Mouse (Mus musculus) kidney, adult 2 months (tissue): Measurements from ENCODE around the gene Bcas3. TPM values are rescaled to one million over a fixed set of nuclear protein-coding genes. Genes with fewer than 3 reads are reported as not detected.

Source experiments
- DNase-seq: peaks from one replicate; pipeline ENCODE4 v3.0.0; 2021
- H3K27ac ChIP-seq: fragments of 200-500 bp; 2 replicates; pipeline ENCODE4 v1.5.1; 2012; ENCODE audit warnings: low read depth, low read length, control low read depth, inconsistent platforms; ENCODE audit not compliant: insufficient read depth
- H3K27me3 ChIP-seq: fragments of 200-500 bp; replicated peaks from 2 replicates; pipeline ENCODE4 v1.6.1; 2012; ENCODE audit warnings: mild to moderate bottlenecking, moderate library complexity, low read length, inconsistent platforms; ENCODE audit not compliant: control insufficient read depth, insufficient read depth
- H3K36me3 ChIP-seq: fragments of 200-500 bp; 2 replicates; pipeline ENCODE4 v1.6.1; 2012; ENCODE audit warnings: mild to moderate bottlenecking, moderate library complexity, low read length, inconsistent platforms; ENCODE audit not compliant: control insufficient read depth, insufficient read depth
- H3K4me1 ChIP-seq: fragments of 200-500 bp; 2 replicates; pipeline ENCODE4 v1.6.1; 2011; ENCODE audit warnings: low read length; ENCODE audit not compliant: control insufficient read depth, insufficient read depth
- H3K4me3 ChIP-seq: fragments of 200-500 bp; 2 replicates; pipeline ENCODE4 v1.5.1; 2011; ENCODE audit warnings: mild to moderate bottlenecking, low read depth, low read length, control low read depth; ENCODE audit not compliant: insufficient read depth
- CTCF ChIP-seq: fragments of 200-500 bp; conservative IDR thresholded peaks from 2 replicates; pipeline ENCODE4 v1.5.1; 2011; ENCODE audit warnings: low read depth, mild to moderate bottlenecking, control low read depth, low read length, moderate library complexity, mixed read lengths; ENCODE audit not compliant: insufficient read depth, insufficient read length
- POLR2A ChIP-seq: fragments of 200-500 bp; IDR thresholded peaks from one replicate; pipeline ENCODE4 v1.6.1; 2011; ENCODE audit warnings: low read depth, low read length, control low read depth
- WGBS: fragments of 180-500 bp; shearing (Covaris S2); methylation state at CpG from one replicate; pipeline ENCODE4 v1.1.7; 2018; 5-methylcytosine and 5-hydroxymethylcytosine counted together
- polyA plus RNA-seq: library from polyadenylated mRNA; depleted of rRNA; stranded (reverse); fragments of >200 nt; gene quantifications from 2 replicates; pipeline ENCODE4 v1.2.3, GENCODE M21; 2012

Bcas3 gene
- polyA plus RNA-seq, 1 experiment: 47.3 TPM

DNA sequence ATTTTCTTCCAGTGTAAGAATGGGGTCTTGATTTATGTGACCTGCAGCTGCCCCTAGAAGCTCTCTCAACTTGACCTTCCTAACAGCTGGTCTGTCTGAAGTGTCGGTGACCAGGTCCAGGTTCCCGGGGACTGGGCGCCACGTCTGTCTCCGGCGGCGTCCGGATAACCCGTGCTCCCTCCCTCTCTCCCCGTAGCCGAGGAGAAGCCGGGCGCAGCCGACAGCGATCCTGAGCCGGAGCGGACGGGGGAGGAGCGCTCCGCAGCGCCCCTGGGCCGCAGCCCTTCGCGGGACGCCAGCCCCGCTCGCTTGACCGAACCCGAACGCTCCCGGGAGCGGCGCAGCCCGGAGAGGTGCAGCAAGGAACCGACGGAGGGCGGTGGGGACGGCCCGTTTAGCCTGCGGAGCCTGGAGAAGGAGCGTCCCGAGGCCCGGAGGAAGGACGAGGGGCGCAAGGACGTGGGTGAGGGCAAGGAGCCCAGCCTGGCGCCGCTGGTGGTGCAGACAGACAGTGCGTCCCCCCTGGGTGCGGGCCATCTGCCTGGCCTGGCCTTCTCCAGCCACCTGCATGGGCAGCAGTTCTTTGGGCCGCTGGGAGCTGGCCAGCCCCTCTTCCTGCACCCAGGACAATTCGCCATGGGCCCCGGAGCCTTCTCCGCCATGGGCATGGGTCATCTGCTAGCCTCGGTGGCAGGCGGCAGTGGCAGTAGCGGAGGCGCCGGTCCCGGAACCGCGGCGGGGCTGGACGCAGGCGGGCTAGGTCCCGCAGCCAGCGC is 484.9 kb downstream of the Bcas3 start:
- peaks cover 4% of the 10 kb centered on the region; the same call in 1 of the 2 replicates for H3K36me3 ChIP-seq
- 23% methylated on average over 66 of the region's 67 CpGs for WGBS
- H3K27ac ChIP-seq: peak overlapping the region; percentile 88
- peak; percentile 33 for DNase-seq
- peak overlapping the region; percentile 59 for H3K4me3 ChIP-seq
- TF ChIP-seq CTCF (no peak), POLR2A (no peak)
- H3K27me3 ChIP-seq: no peaks in the 10 kb centered on the region
- H3K4me1 ChIP-seq: peaks cover 4% of the 10 kb centered on the region; the same call in 1 of the 2 replicates

DNA sequence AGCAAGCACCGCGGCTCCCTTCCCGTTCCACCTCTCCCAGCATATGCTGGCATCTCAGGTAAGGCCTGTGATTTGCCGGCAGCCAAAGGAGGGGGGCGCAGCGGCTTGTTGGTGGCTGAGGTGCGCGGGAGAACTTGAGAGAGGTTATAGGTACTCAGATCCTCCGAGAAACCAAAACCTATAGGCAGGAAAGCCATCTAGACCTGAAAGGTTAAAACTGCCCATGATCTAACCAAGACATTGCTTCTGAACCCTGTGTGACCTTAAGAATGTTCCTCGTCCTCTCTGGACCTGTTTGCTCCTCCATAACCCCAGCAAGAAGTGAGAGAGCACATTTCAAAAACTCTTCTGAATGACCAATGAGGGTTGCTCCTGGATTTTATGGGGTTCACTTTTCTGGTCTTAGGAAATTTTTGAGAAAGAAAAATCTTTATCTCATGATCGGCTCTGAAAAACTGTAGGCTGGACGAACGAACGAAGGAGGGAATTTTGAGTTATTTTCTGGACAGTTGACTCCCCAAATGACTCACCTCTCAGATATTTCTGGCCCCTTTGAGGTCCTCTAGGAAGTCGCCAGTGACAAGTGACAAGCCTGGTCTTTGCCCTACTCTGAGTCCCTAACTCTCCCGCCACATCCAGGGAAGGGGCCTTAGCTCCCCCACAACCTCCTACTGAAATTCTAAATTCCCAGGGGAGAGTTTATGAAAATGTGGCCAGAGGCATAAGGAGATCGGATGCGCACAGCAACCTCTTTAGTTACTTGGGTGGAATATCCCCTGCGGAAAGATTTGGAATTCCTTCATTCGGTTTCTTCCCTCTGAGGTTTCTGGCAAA is 485.7 kb downstream of the Bcas3 start:
- Histone ChIP-seq H3K27me3 (no peaks in the 10 kb centered on the region), H3K36me3 (peaks cover 4% of the 10 kb centered on the region; the same call in 1 of the 2 replicates), H3K4me1 (peaks cover 7% of the 10 kb centered on the region; the same call in 1 of the 2 replicates), H3K4me3 (peak overlapping the region; percentile 59), H3K27ac (peak overlapping the region; percentile 88)
- WGBS: 42% methylated on average over 20 of the region's 20 CpGs
- no peak for TF ChIP-seq CTCF
- no peak for TF ChIP-seq POLR2A
- DNase-seq: peak; percentile 37

DNA sequence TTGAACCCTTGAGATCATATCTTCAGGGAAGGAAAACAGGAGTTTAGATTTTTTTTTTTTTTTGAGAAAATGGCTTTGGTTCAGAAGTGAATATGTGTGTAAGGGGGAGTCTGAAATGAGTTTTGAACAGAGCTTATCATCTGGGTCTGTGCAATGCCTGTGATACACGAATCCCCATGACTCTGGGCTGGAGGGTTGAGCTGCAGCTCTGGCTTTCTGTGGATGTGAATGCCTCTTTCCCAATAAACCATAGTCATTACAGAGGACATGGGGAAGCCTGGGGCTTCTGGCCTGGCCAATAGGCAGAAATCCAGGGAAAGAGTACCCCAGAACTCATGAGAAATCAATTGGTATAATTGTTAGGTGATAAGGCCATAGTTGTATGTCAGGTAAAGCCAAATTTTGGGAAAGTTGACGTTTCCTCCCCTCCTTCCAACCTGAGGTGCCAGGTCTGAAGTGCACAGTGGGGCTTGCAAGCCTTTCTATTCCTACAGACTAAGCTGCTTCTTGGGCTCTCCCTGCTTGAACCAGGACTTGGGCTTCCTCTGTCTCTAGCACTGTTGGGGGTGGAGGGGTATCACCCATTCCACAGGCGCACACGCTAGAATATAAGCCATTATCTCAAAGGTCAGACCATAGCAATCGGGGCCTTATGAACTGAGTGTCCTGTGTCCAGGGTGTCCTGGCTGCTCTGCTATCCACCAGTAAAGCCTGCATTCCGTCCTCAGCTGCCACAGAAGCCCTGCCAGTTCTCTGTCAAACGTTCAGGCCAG is 486.5 kb downstream of the Bcas3 start:
- Histone ChIP-seq H3K4me1 (peaks cover 7% of the 10 kb centered on the region; the same call in 1 of the 2 replicates), H3K36me3 (peaks cover 4% of the 10 kb centered on the region; the same call in 1 of the 2 replicates), H3K4me3 (peak overlapping the region; percentile 37), H3K27ac (peak overlapping the region; percentile 88), H3K27me3 (no peaks in the 10 kb centered on the region)
- DNase-seq: peak; percentile 31
- no peak for TF ChIP-seq POLR2A
- TF ChIP-seq CTCF: no peak
- WGBS: 44% methylated on average over 7 of the region's 7 CpGs

GRCm38 (mm10) chr11:85840031-85840802 is 487.2 kb downstream of the Bcas3 start:
- peak; percentile 26 for DNase-seq

GRCm38 (mm10) chr11:85840803-85841145 is 487.8 kb downstream of the Bcas3 start:
- 33% methylated on average over 21 of the region's 21 CpGs for WGBS
- no peaks in the 10 kb centered on the region for H3K27me3 ChIP-seq
- H3K27ac ChIP-seq: peak overlapping the region; percentile 88
- peak overlapping the region; percentile 37; the same call in 1 of the 2 replicates for H3K4me3 ChIP-seq
- no peak for TF ChIP-seq CTCF
- no peak for TF ChIP-seq POLR2A
- H3K36me3 ChIP-seq: peaks cover 4% of the 10 kb centered on the region; the same call in 1 of the 2 replicates
- no peak for DNase-seq
- H3K4me1 ChIP-seq: peaks cover 16% of the 10 kb centered on the region; the same call in 1 of the 2 replicates

More at GRCm38 (mm10) chr11:85840031-85840802, 487.2 kb downstream of the Bcas3 start:
- H3K27me3 ChIP-seq: no peaks in the 10 kb centered on the region
- H3K27ac ChIP-seq: peak overlapping the region; percentile 88
- H3K36me3 ChIP-seq: peaks cover 4% of the 10 kb centered on the region; the same call in 1 of the 2 replicates
- WGBS: 40% methylated on average over 27 of the region's 27 CpGs
- H3K4me1 ChIP-seq: peaks cover 11% of the 10 kb centered on the region; the same call in 1 of the 2 replicates
- no peak for TF ChIP-seq CTCF
- TF ChIP-seq POLR2A: no peak
- H3K4me3 ChIP-seq: peak overlapping the region; percentile 37

DNA sequence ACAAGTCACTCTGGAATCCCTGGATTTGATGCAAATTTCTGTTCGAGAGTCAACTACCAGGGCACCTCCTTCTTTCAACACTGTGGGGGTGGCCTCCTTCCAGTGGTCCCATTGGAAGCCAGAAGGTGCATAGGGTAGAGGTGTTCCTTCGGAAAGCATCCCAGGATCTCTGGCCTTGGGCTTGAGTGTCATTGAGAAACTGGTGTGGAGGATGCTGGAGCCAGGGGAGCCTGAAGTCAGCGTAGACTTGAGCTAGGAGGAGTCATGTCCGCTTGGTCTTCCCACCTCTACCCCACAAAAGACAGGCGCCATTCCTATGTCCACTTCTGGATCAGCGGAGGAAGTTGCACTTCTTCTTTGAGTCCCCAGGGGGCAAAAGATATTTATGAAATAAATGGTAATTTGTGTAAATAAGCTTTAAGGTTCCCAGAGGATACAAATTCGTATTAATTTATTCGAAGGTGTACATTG is 488.3 kb downstream of the Bcas3 start:
- 30% methylated on average over 8 of the region's 8 CpGs for WGBS
- DNase-seq: peak; percentile 31
- no peaks in the 10 kb centered on the region for H3K27me3 ChIP-seq
- no peak for TF ChIP-seq POLR2A
- TF ChIP-seq CTCF: no peak
- H3K4me1 ChIP-seq: peaks cover 21% of the 10 kb centered on the region; the same call in 1 of the 2 replicates
- H3K4me3 ChIP-seq: peak overlapping the region; percentile 37; the same call in 1 of the 2 replicates
- peaks cover 4% of the 10 kb centered on the region; the same call in 1 of the 2 replicates for H3K36me3 ChIP-seq
- H3K27ac ChIP-seq: peak overlapping the region; percentile 88
